Mouse (Mus musculus) midbrain, embryonic 12.5 days (tissue): Measurements from ENCODE around the gene Rb1. TPM values are rescaled to one million over a fixed set of nuclear protein-coding genes. Genes with fewer than 3 reads are reported as not detected.

Experiments used
- ATAC-seq: fragments of 200-750 bp; cut with Nextera tagmentation; 2 replicates; pipeline ENCODE4 v1.8.0; 2017; ENCODE audit warnings: low read depth, moderate TSS enrichment, moderate library complexity; ENCODE audit not compliant: low FRiP score
- H3K27ac ChIP-seq: fragments of 300-500 bp; sonication (generic); replicated peaks from 2 replicates; pipeline ENCODE4 v1.5.1; 2016; ENCODE audit warnings: mild to moderate bottlenecking
- H3K27me3 ChIP-seq: fragments of 300-500 bp; sonication (generic); 2 replicates; pipeline ENCODE4 v1.6.1; 2016; ENCODE audit warnings: mild to moderate bottlenecking
- H3K36me3 ChIP-seq: fragments of 300-500 bp; sonication (generic); 2 replicates; pipeline ENCODE4 v1.6.1; 2016
- H3K4me1 ChIP-seq: fragments of 300-500 bp; sonication (generic); 2 replicates; pipeline ENCODE4 v1.6.1; 2016
- H3K4me2 ChIP-seq: fragments of 300-500 bp; sonication (generic); replicated peaks from 2 replicates; pipeline ENCODE4 v1.6.1; 2016; ENCODE audit warnings: mild to moderate bottlenecking, moderate library complexity
- H3K4me3 ChIP-seq: fragments of 300-500 bp; sonication (generic); 2 replicates; pipeline ENCODE4 v1.5.1; 2016; ENCODE audit warnings: mild to moderate bottlenecking
- H3K9ac ChIP-seq: fragments of 300-500 bp; sonication (generic); replicated peaks from 2 replicates; pipeline ENCODE4 v1.6.1; 2016; ENCODE audit warnings: mild to moderate bottlenecking, moderate library complexity
- H3K9me3 ChIP-seq: fragments of 300-500 bp; sonication (generic); 2 replicates; pipeline ENCODE4 v1.6.1; 2016; ENCODE audit warnings: mild to moderate bottlenecking
- WGBS: fragments of 180-500 bp; shearing (Covaris S2); methylation state at CpG from one replicate; pipeline ENCODE4 v1.1.7; 2016; 5-methylcytosine and 5-hydroxymethylcytosine counted together
- polyA plus RNA-seq: library from polyadenylated mRNA; unstranded; fragments of >200 nt; fragmentation: Nextera tagmentation; extraction: Ambion mirVana; gene quantifications from 2 replicates; pipeline ENCODE4 v1.2.1, GENCODE M21; 2016

Rb1 gene
- polyA plus RNA-seq, 1 experiment from 2014 or later: 34.0 TPM

- Histone ChIP-seq H3K36me3 (peaks cover 93% of the 10 kb centered on the region), H3K4me2 (no peak overlapping the region), H3K9me3 (no peaks in the 10 kb centered on the region), H3K4me1 (no peaks in the 10 kb centered on the region), H3K27ac (no peak overlapping the region), H3K27me3 (no peaks in the 10 kb centered on the region), H3K9ac (no peak overlapping the region), H3K4me3 (no peak overlapping the region)
- no peak for ATAC-seq
- 96% methylated on average over 11 of the region's 11 CpGs for WGBS
These were observed 38.2 kb upstream of the Rb1 start for GRCm38 (mm10) chr14:73363782-73364181.

- 92% methylated on average over 8 of the region's 8 CpGs for WGBS
- no peak for ATAC-seq
- Histone ChIP-seq H3K4me2 (no peak overlapping the region), H3K4me1 (0 out of 2 replicates have a peak, but pooled peaks cover 2% of the 10 kb centered on the region), H3K4me3 (no peak overlapping the region), H3K36me3 (peaks cover 13% of the 10 kb centered on the region), H3K9me3 (no peaks in the 10 kb centered on the region), H3K9ac (no peak overlapping the region), H3K27ac (no peak overlapping the region), H3K27me3 (no peaks in the 10 kb centered on the region)
These were observed 29.1 kb upstream of the Rb1 start for GRCm38 (mm10) chr14:73354700-73355099.

GRCm38 (mm10) chr14:73351118-73351517, 25.5 kb upstream of the Rb1 start:
- Histone ChIP-seq H3K4me1 (0 out of 2 replicates have a peak, but pooled peaks cover 2% of the 10 kb centered on the region), H3K27me3 (no peaks in the 10 kb centered on the region), H3K27ac (no peak overlapping the region), H3K36me3 (no peaks in the 10 kb centered on the region), H3K9ac (no peak overlapping the region), H3K4me2 (no peak overlapping the region), H3K4me3 (no peak overlapping the region), H3K9me3 (no peaks in the 10 kb centered on the region)
- no peak for ATAC-seq
- WGBS: 91% methylated on average over 5 of the region's 5 CpGs

GRCm38 (mm10) chr14:73350029-73350428, 24.4 kb upstream of the Rb1 start:
- Histone ChIP-seq H3K9me3 (no peaks in the 10 kb centered on the region), H3K9ac (no peak overlapping the region), H3K36me3 (no peaks in the 10 kb centered on the region), H3K27me3 (no peaks in the 10 kb centered on the region), H3K4me3 (no peak overlapping the region), H3K4me2 (no peak overlapping the region), H3K4me1 (0 out of 2 replicates have a peak, but pooled peaks cover 2% of the 10 kb centered on the region), H3K27ac (no peak overlapping the region)
- WGBS: 41% methylated on average over 1 of the region's 1 CpGs
- ATAC-seq: no peak

- Histone ChIP-seq H3K36me3 (no peaks in the 10 kb centered on the region), H3K27ac (no peak overlapping the region), H3K4me2 (no peak overlapping the region), H3K4me3 (no peak overlapping the region), H3K4me1 (0 out of 2 replicates have a peak, but pooled peaks cover 2% of the 10 kb centered on the region), H3K9ac (no peak overlapping the region), H3K27me3 (no peaks in the 10 kb centered on the region), H3K9me3 (no peaks in the 10 kb centered on the region)
- no peak for ATAC-seq
- 63% methylated on average over 7 of the region's 7 CpGs for WGBS
These were observed 23.5 kb upstream of the Rb1 start for GRCm38 (mm10) chr14:73349061-73349670.

GRCm38 (mm10) chr14:73347302-73347701, 21.7 kb upstream of the Rb1 start:
- Histone ChIP-seq H3K27ac (no peak overlapping the region), H3K27me3 (no peaks in the 10 kb centered on the region), H3K4me1 (0 out of 2 replicates have a peak, but pooled peaks cover 2% of the 10 kb centered on the region), H3K4me3 (no peak overlapping the region), H3K9ac (no peak overlapping the region), H3K4me2 (no peak overlapping the region), H3K36me3 (no peaks in the 10 kb centered on the region), H3K9me3 (no peaks in the 10 kb centered on the region)
- ATAC-seq: no peak
- 92% methylated on average over 9 of the region's 9 CpGs for WGBS

GRCm38 (mm10) chr14:73345614-73346013, 20.0 kb upstream of the Rb1 start:
- Histone ChIP-seq H3K27ac (no peak overlapping the region), H3K9ac (no peak overlapping the region), H3K4me3 (no peak overlapping the region), H3K9me3 (no peaks in the 10 kb centered on the region), H3K27me3 (no peaks in the 10 kb centered on the region), H3K36me3 (no peaks in the 10 kb centered on the region), H3K4me2 (no peak overlapping the region), H3K4me1 (0 out of 2 replicates have a peak, but pooled peaks cover 2% of the 10 kb centered on the region)
- no peak for ATAC-seq
- 94% methylated on average over 4 of the region's 4 CpGs for WGBS

GRCm38 (mm10) chr14:73340051-73340755, 14.6 kb upstream of the Rb1 start:
- no peak for ATAC-seq
- no peaks in the 10 kb centered on the region for H3K36me3 ChIP-seq
- H3K9me3 ChIP-seq: no peaks in the 10 kb centered on the region
- H3K4me3 ChIP-seq: no peak overlapping the region
- H3K27ac ChIP-seq: no peak overlapping the region
- no peaks in the 10 kb centered on the region; the same call in 1 of the 2 replicates for H3K4me1 ChIP-seq
- no peak overlapping the region for H3K4me2 ChIP-seq
- no peaks in the 10 kb centered on the region for H3K27me3 ChIP-seq
- 67% methylated on average over 6 of the region's 6 CpGs for WGBS
- H3K9ac ChIP-seq: no peak overlapping the region

- WGBS: 82% methylated on average over 3 of the region's 3 CpGs
- no peaks in the 10 kb centered on the region for H3K9me3 ChIP-seq
- ATAC-seq: no peak
- H3K27me3 ChIP-seq: no peaks in the 10 kb centered on the region
- no peaks in the 10 kb centered on the region; the same call in 1 of the 2 replicates for H3K4me1 ChIP-seq
- no peak overlapping the region for H3K4me2 ChIP-seq
- H3K9ac ChIP-seq: no peak overlapping the region
- H3K27ac ChIP-seq: no peak overlapping the region
- H3K36me3 ChIP-seq: no peaks in the 10 kb centered on the region
- H3K4me3 ChIP-seq: no peak overlapping the region
These were observed 14.0 kb upstream of the Rb1 start for GRCm38 (mm10) chr14:73339615-73340014.

GRCm38 (mm10) chr14:73336316-73337080, 10.9 kb upstream of the Rb1 start:
- no peak overlapping the region for H3K4me2 ChIP-seq
- ATAC-seq: no peak
- H3K27me3 ChIP-seq: no peaks in the 10 kb centered on the region
- H3K9me3 ChIP-seq: no peaks in the 10 kb centered on the region
- no peak overlapping the region for H3K9ac ChIP-seq
- no peaks in the 10 kb centered on the region; the same call in 1 of the 2 replicates for H3K4me1 ChIP-seq
- H3K36me3 ChIP-seq: no peaks in the 10 kb centered on the region
- no peak overlapping the region for H3K4me3 ChIP-seq
- no peak overlapping the region for H3K27ac ChIP-seq
- WGBS: 84% methylated on average over 6 of the region's 6 CpGs

- Histone ChIP-seq H3K4me1 (no peaks in the 10 kb centered on the region; the same call in 1 of the 2 replicates), H3K27ac (0 out of 2 replicates have a peak overlapping the region, but pooled peaks have one; percentile 15), H3K4me2 (no peak overlapping the region), H3K4me3 (no peak overlapping the region), H3K9me3 (no peaks in the 10 kb centered on the region), H3K9ac (no peak overlapping the region), H3K27me3 (no peaks in the 10 kb centered on the region), H3K36me3 (no peaks in the 10 kb centered on the region)
- 66% methylated on average over 22 of the region's 22 CpGs for WGBS
- ATAC-seq: peak; percentile 54; the same call in 1 of the 2 replicates
These were observed 9.5 kb upstream of the Rb1 start for GRCm38 (mm10) chr14:73334926-73335805.
